Mouse (Mus musculus) testis, postnatal 10 days (tissue): ENCODE data around the gene Cuedc1.
A peak's percentile ranks its signal among the peaks of the same experiment; 100 is the strongest.
"Not testable (repeated sequence)": the region's sequence is repeated elsewhere in the genome, so short reads cannot be mapped to it uniquely, and the experiment has no call there.

Experiments used
- DNase-seq: peaks from one replicate; pipeline ENCODE4 v3.0.0; 2021; ENCODE audit warnings: low spot score

The Cuedc1 gene

GRCm38 (mm10) chr11:88203712-88204532 is 106.1 kb downstream of the Cuedc1 start, which contains the start of gene Mrps23:
Gene Mrps23 (plus strand): TSS chr11:88204388.
- DNase-seq: peak; percentile 90

DNA sequence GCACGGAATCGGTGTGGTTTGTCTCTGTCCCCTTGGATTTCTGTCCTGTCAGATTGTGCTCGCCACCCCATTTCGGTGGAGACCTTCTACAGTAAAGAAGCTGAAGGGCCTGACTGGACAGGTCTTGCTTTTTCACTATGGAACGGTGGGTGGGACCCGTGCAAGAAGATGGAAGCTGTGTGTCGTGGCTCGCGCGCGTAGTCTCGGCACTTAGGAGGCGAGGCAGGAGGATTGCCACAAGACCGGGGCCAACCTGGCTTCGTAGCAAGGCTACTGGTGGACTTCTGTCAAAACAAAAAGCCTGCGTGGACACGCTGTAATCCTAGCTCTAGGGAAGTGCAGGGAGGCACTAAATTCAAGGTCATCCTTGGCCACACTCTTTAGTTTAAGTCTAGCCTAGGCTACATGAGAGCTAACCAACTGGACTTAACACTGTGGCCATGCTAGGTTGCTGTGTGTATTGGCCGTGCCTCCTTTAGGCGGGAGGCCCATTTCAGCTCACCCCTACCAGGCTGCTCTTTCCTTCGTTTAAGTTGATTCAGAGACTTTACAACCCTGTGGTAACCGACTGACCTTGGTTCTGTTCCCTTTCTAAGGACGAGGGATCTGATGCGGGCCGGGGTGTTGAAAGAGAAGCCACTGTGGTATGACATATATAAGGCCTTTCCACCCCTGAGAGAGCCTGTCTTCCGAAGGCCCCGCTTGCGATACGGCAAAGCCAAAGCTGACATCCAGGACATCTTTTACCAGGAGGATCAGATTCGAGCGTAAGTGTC is 106.9 kb downstream of the Cuedc1 start:
- no peak for DNase-seq

DNA sequence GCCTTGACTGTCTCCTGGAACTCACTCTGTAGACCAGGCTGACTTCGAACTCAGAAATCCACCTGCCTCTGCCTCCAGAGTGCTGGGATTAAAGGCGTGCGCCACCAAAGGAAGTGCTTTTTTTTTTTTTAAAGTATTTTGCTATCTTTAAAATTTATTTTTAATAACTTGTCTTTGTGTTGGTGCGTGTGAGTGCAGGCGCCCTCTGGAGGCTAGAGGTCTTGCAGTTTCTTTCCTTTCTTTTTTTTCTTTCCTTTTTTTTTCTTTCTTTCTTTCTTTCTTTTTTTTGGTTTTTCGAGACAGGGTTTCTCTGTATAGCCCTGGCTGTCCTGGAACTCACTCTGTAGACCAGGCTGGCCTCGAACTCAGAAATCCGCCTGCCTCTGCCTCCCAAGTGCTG is 108.7 kb downstream of the Cuedc1 start:
- not testable (repeated sequence) for DNase-seq

- no peak for DNase-seq
Observed at GRCm38 (mm10) chr11:88207697-88208096, 109.8 kb downstream of the Cuedc1 start.

GRCm38 (mm10) chr11:88211824-88212582 is 114.1 kb downstream of the Cuedc1 start:
- no peak for DNase-seq

DNA sequence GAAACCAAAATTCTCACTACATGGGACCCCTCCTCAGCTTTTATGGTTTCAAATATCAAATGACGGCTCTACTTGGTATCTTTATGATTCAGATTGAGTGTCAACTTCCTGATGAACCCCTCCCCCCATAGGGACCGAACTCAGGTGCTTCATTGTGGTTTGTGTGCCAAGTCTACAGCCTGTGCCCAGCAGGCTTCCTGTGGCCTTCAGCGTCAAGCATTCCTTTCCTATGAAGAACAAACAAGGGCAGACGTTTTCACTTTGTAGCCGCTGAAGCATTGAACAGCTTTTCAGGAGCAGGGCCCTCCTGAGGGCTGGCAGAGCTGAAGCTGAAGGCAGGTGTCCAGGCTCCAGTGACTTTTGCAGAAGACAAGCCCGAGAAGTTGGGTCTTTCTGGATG is 115.9 kb downstream of the Cuedc1 start:
- DNase-seq: no peak

- peak; percentile 67 for DNase-seq
Observed at GRCm38 (mm10) chr11:88214881-88215831, 117.3 kb downstream of the Cuedc1 start.

DNA sequence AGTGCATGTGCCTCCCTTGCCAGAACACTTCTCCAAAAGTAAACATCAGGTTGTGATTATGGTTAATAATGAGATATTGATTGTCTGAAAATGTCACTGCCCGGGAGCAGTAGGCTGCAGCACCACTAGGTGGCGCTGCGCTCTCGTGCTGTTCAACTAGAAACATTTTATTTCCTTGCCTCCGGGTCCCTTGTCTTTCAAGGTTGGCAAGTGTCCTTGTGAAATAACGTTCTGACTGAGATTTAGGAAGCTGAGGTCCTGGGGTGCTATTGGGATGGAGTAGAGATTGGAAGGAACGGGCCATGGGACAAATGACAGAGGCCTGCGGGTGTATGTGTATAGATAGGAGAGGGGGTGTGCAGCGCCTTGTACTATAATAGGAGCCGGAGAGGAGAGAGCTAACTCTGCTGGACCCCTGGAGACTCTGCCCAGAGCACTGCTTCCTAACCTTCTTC is 118.4 kb downstream of the Cuedc1 start:
- peak; percentile 80 for DNase-seq

- no peak for DNase-seq
Observed at GRCm38 (mm10) chr11:88218155-88218554, 120.3 kb downstream of the Cuedc1 start.

- DNase-seq: no peak
Observed at GRCm38 (mm10) chr11:88218586-88218985, 120.7 kb downstream of the Cuedc1 start.

DNA sequence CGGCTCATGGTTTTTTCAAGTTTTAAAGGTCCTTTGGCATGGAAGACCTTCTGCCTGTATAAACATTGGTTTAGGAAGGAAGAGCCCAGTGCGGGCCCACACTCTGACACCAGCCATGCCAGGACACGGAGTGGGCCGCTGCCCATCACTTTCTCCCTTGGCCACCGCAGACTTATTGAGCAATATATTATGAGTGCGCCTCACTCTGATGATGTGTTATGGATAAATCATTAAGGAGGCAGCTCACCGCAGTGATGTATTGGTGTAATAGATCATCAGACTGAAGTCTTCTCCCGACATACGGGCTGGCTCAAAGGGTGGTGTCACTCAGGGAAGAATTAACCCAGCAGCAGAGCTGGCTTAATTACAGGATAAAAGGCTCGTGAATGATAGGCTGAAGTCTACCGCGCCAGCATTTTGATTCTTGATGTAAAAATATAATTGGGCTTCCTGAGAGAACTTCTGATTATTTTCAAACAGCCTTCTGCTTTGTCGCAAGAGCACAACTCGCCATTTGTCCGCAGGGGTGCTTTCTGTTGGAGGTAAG is 124.1 kb downstream of the Cuedc1 start:
- no peak for DNase-seq

DNA sequence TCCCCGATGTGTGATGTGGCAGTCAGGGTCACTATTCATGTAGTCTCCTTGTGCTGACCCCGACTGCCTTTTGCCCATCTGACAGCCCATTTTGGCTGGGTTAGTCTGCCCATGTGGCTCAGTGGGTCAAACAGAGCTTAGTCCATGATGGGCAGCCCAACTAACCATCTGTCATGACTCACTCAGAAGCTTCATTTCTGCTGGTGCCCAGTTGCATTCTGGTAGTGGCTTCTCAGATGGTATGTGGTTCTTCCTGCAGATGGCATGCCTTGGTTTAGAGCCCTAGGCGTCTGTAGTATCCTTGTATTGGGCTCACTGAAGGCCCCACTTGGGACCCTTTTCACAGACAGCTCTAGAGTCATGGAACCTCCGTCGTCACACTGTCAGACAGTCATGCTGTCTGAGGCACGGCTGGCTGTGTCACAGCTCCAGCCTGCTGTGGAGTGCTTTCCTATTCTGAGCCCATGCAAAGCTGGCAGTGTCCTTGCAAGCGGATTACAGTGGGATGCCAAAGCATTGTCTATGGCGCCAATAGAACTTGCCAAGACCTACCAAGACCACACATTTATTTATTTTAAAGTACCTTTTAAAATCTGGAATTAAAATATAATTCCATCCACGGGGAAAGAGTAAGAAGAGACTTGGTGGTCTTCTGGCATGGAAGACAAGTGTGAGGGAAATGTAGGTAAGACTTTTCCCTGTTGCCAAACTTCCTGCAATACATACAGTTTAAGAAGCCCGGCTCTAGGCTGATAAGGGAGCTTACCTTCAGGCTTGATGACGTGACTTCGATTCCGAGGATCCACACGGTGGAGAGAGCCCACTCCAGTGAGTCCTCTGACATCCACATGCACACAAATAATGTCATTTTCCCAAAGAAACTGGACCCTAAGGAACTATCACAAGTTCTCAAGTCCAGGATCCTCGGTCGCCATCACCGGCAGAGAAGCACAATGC is 129.4 kb downstream of the Cuedc1 start:
- DNase-seq: no peak

GRCm38 (mm10) chr11:88231213-88231790 is 133.4 kb downstream of the Cuedc1 start:
- DNase-seq: no peak

DNA sequence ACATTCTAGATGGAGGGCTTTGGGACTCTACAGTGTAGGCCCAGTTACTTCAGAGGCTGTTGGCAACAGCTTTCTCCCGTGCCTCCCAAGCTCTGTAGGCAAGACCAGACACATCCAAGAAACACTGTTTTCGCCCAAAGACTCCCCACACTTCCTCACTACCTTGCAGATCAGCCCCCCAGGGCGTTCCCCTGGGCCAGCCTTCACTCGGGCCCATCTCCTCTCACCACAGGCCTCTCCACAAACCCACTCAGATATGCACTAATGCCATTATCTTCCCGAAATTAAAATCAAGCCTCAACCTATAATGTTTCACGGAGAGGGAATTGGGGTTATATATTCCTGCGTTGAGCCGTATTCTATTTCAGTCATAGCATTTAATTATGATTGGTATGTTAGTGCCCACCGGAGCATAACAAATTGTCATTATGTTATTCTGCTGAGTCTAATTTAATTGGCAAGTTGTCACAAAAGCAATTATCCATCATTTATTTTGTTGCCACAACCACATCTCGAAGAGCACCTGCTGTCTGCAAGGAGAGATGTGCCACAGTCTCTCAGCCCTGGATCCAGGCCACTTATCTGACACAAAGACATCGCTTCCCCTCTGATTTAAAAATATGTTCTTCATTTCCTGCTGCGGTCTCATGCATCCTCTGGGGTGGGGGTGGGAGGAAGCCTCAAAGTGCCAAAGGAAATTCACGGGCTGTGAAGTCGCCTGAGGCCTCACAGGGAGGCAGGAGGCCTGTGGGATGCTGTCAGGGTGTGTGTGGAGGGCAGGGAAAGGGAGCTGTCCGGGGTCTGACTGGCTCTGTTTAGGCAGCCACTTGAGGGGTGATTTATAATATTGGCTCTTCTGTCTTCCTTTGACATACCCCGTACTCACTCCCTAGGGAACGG is 135.9 kb downstream of the Cuedc1 start:
- DNase-seq: no peak

GRCm38 (mm10) chr11:88234789-88235188 is 136.9 kb downstream of the Cuedc1 start:
- DNase-seq: no peak

- DNase-seq: peak; percentile 52
Observed at GRCm38 (mm10) chr11:88235221-88236203, 137.7 kb downstream of the Cuedc1 start.

DNA sequence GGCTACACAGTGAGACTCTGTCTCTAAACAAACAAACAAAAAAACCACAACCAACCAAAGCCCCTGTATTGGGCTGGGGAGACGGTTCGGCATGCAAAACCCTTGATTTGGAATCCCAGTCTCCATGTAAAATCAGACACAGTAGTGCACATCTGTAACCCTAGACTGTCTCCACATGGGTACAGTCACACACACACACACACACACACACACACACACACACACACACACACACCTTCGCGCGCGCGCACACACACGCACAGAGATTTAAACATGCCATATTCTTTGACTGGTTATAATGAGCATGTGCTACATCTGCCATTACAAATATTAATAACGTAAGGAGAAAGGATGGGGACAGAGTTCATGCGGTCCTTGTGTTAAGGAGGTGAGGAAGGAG is 142.4 kb downstream of the Cuedc1 start:
- no peak for DNase-seq
